Mouse (Mus musculus): ENCODE results near the gene Tbcel.

Gene Tbcel

DNA sequence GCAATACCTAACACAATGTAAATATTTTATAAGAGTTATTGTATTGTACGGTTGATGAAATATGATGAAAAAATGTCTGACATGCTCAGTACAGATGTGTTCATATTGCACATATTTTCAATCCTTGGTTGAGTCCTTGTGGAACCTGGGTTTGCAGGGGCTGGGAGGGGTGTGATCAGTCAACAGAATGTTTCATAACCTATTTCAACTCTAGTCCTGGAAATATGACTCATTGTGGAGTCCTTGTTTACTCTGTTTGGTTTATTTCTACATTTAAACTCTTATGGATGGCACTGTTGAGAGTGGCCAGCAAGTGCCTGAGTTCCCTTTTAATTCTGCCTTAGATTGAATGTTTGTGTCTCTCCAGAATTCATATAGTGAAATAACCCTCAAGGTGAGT, 22.9 kb downstream of the Tbcel start:
- DNase-seq: no peak

GRCm38 (mm10) chr9:42482944-42483343, 24.7 kb downstream of the Tbcel start:
- no peak for DNase-seq

DNA sequence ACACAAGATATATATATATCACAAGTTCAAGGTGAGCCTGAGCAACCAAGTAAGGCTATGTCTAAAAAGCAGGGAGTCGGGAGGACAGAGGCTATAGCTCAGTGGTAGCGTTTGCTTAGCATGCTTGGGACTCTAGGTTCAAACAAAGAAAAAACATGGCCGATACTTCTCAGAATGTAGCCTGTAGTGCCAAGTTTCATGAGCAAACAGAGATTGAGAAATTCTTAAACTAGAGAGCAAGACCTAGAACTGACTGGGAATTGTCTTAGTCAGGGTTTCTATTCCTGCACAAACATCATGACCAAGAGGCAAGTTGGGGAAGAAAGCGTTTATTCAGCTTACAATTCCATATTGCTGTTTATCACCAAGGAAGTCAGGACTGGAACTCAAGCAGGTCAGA, 31.4 kb downstream of the Tbcel start:
- DNase-seq: no peak

GRCm38 (mm10) chr9:42474244-42474643, 33.4 kb downstream of the Tbcel start:
- DNase-seq: no peak

DNA sequence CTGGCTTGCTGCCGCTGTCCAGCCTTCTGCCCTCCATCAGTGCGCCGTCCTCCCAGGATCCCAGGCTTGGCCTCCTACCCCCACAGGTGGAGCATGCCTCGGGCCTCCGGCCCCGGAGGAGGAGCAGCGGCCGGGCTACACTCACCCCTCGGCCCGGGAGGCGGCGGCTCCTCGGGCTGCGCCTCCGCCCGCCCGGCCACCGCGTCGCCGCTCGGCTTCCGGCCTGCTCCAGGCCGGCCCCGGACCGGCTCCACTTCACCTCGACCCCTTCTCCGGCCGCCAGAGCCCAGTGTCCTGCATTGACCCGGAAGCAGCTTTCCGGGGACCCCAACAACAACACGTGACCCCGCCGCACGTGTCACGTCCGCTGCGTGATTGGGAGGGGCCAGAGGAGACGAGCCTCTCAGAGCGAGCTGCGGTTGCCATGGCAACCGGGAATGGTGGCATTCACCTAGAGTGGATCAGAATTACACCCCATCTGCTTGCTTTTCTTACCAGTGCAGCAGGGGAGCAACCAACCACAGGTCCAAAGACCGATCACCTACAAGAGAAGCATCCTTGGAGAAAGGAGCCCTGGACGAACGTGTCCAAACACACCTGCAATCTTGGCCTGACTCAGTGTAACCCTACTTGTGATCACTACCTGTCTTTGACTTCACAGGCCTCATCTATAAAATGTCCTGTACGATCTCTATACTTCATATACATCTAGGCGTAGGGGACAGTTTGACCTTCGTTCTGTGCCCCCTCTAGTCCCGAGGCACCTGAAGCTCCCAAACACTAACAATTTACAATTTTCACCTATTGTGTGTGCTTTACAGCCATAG, 35.5 kb downstream of the Tbcel start:
- DNase-seq: peak; percentile 91 to 94

- no peak for DNase-seq
Measured at GRCm38 (mm10) chr9:42471214-42471613, 36.4 kb downstream of the Tbcel start.

DNA sequence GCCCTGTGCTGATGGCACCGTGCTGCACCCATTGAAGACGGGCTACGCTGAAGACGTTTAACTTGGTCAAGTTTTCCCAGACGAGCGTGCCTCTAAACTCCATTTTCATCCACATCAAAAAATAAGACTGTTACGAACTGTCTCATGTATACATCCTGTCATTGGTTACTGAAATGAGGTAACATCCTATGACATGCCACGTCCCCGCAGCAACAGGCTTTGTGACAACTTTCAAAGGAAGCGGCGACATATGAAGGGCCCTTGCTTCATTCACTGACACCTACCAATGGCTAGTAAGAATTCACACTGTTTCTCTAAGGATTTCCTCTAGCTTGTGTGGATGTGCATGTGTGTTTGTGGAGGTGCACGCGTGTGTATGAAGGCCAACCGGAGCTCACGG, 38.3 kb downstream of the Tbcel start:
- no peak for DNase-seq

- DNase-seq: no peak
Measured at GRCm38 (mm10) chr9:42468360-42468759, 39.2 kb downstream of the Tbcel start.

- no peak for DNase-seq
Measured at GRCm38 (mm10) chr9:42467116-42467815, 40.3 kb downstream of the Tbcel start.

- no peak for DNase-seq
Measured at GRCm38 (mm10) chr9:42465661-42466091, 41.9 kb downstream of the Tbcel start.

DNA sequence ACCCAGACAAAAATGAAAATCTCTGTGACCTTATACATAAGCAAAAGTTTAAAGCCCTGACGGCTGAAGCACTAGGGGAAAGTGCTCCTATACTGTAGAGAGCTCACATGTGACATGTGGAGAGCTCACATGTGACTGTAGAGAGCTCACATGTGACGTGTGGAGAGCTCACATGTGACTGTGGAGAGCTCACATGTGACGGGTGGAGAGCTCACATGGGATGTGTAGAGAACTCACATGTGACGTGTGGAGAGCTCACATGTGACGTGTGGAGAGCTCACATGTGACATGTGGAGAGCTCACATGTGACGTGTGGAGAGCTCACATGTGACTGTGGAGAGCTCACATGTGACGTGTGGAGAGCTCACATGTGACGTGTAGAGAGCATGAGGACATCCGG, 43.4 kb downstream of the Tbcel start:
- DNase-seq: no peak

DNA sequence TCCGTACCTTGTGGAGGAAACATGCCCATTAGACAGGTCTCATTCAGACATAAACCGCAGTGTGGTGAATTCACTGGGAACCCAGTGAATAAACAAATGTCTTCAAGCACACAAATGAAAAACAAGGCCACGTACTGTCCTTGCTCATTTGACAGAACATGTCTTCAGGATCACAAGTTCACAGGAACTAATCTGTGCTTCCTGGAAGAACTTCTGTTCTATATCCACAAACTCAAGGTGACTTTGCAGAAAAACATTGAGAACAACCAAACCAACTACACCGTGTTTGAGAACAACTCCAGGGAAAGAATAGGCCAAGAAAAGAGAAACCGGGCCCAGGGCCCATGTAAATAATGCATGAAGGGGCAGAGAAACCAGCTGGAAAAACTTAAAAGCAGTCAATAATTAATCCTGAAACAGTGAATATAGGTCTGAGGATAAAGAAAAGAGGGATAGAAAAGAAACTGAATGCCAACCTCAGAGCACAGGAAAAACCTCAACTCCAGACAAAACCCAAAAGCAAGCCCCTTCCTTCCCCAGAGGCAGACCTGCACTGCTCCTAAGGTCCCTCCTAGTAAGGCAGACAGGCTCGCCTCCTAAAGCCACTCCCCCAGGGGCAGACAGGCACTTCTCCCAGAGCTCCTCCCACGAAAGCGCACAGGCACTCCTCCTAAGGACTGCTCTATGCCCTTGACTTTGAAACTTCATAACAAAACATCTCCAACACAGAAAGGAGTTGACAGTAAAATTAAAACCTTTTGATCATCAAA, 44.2 kb downstream of the Tbcel start:
- DNase-seq: no peak

DNA sequence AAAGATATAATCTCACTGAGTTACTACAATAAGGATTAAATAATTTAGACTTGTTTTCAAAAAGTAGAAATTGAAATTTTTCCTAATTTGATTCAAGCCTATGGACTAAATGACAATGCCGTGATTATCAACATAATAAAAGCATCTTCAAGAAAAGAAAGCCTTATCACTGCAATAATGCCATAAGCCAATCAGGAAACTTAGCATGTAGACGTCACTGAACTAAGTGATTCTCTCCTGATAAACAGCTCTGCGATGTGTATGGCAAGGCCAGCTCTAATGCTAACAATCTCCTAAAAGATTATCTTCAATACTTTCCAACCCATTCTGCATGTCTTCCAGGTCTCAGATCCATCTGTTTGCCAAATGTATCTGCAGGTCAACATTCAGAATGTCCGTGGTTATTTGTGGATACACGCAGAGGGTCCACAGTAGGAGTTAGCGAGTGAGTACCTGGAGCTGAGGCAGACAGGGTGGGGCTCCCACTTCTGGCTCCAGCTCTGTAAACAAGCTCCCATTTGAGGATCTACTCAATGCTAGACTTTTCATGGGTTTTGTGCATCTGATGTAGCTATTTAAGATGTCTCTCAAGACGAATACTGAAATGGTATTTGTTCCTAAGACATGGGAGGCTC, 44.9 kb downstream of the Tbcel start:
- no peak for DNase-seq

DNA sequence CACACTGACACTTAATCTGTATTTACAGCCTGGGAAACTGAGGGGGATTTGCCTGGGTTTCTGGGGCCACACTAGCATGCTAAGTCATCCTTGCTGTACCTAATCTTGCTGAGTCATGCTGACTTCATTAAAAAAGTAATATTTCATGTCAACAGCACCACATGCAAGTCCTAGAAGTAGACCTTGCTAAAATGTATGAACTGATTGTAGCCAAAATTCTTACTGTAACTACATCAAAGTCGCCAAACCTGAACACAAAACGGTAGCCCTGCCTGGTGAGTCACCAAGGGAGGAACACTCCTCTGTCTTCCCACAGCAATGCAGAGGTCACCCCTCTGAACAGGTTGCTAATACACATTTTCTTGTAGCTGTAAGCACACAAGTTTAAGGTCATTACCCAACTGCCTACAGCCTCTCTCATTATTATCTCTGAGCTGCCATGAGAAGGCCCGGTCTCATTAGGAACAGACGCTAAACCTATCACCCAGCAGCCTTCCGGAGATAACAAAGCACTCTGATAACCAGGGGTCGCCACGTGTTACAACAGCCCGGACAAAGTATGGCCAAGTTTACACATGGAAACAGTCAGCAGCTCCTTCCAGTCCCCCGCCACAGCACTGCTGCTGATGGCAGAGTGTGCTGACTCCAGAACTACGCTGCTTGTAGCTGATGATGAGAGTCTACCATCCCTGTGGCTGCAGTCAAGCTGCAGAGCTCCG, 46.1 kb downstream of the Tbcel start:
- no peak for DNase-seq

GRCm38 (mm10) chr9:42460353-42460752, 47.3 kb downstream of the Tbcel start:
- no peak for DNase-seq

DNA sequence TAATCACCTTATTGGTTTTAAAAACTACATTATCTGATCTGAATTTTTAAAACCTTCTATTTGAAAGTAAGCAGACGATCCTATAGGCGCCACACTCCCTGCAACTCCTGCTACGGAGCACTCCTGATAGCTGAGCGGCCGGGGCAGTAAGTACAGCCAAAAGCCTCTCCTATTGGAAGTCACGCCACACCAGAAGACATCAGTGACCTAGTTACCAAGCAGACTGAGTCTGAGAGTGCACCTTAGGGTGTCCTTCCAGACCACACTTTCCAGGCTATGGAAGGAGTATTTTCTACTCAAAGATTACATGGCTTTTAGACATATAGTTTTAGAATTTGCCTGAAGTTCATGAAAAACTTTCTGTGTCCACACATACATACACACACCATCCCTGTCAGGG, 47.9 kb downstream of the Tbcel start:
- no peak for DNase-seq

DNA sequence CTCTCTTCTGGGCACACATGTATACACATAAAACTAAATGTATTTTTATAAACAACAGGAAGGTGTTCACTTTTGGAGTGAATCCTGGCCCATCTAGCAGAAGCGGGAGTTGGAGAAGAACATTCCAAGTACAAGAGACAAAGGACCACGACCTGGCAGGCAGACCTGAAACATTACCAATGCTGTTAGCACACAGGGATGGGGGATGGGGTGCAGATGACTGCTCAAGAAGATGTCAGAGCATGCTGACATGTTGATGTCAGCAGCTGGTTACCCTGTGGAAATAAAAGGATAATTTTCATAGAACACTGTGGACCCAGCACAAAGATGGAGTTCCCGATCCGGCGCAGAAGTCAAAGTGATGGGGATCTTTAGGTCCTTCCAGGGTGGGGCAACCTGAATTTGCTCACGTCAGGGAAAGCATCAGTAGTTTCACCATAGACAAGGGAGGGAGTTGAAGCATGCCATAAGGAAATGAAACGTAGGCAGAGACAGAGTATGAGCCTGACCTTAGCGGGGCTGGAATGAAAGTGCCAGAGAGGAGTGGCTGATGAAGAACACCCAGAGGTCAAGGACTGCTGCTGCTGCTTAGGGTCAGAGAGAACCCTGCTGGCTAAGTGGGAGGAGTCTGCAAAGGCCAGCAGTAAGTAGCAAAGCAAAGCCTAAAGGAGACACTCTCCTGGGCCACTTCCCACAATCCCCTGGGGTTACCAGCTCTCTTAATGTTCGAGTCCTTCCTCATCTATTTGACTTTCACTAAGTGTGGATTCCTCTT, 48.7 kb downstream of the Tbcel start:
- no peak for DNase-seq

- no peak for DNase-seq
Measured at GRCm38 (mm10) chr9:42457501-42457900, 50.1 kb downstream of the Tbcel start.

DNA sequence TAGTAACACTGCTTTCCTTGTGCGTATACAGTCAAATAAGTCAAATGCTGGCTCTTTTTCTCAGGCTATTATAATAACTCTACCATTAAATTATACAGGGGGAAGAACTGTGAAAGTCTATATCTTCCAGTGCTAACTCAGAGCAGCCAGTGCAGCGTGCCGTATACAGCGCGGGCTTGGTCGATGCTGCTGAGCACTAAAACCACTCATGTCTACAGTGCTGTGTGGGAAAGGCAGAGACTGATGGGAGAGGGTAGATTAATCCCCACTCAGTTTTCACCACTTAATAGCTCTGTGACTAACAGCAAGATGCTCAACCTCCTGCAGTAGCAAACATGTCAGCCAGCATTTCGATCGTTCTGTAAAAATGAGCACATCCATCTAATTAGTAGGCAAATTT, 53.2 kb downstream of the Tbcel start:
- no peak for DNase-seq

DNA sequence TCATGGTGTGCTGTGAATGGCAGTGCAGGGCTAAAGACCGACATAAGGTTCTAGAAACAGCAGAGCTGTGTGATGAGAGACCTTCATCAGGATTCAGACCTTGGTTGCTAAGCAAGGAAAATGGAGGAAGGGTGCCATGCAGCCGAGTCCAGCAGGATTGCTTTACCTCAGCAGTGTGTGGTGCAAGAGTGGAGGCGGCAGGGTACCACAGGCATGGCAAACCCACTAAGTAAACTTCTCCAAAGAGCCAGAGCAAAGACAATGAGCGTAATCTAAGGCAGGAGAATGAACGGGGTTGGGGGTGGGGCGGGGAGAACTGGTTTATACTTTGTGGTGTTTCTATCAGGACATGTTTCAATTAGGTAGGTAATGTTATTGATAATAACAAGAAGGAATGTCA, 58.6 kb downstream of the Tbcel start:
- no peak for DNase-seq

DNA sequence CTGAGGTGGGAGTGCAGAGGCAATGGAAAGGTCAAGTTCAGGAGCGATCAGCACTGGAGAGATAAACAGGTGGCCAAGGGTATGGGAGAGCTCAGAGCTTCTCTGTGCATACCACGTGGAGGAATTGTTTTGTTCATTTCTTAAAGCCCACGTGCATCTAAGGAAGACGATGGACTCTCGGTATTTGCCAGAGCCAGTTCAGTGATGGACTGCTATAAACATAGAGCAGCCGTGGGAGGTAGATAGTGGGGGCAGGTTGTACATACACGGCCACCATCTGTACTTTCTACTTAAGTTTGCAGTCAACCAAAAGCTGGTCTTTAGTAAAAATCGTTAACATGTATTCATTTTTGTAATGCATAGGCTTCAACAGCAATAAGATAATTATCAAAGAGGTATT, 65.5 kb downstream of the Tbcel start:
- DNase-seq: no peak

DNA sequence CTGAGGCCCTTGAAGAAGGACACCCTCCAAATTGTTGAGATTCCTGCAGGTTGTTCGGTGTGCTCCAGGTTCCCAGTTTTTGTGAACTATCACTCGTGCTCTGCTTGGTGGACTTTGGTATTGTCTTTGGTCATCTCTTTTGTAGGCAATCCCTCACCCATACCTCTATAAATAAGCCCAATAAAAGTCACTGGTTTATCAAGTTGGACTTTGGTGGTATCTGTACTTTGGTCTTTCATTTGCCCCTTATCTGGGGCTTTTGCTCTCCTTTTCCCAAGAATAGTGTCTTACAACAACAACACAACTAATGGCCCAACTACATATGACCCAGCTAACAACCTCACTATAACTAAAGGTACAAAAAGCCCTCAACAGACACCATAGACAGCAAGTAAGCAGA, 66.4 kb downstream of the Tbcel start:
- no peak for DNase-seq
